Comparison of ENCODE assay signal across 9 mouse cellular contexts in the genomic region with DNA sequence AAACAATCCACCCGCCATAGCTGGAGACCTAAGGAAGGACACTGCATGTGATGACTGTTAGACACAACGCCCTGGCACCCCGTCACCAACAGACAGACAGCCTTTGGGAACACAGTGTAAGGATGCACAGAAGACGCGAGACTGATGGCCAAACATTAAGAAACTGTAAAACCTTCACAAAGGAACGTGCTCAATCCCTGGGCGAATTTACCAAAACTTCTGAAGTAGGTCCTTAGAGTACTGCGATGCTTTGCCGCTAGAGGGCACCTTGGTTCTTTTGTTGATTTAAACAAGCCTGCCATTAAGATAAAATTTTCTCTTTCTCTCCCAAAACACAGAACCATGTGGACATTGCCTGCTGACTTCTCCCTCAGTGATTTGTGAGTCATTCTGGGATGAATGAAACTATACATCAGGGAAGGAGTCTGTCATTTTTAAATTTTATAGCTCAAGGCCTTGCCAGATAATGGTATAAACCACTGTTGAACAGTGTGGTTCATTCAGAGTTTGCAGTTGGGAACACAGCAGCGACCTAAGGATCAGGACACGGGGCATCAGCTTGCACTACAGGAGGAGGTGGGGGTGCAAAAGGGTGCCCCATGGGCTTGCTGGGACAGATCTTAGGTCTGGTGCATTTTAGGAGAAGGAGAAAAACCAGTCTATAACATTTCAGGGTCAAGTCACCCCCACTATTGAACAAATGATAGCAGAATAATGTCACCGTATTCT. TPM values are rescaled to one million over a fixed set of nuclear protein-coding genes. Genes with fewer than 3 reads are reported as not detected.
A peak's percentile ranks its signal among the peaks of the same experiment; 100 is the strongest.
DNase-seq lines count a peak whose midpoint lies in the region; ATAC-seq and TF ChIP-seq lines count a peak whose summit lies in the region.
"Had no signal": no experiment of that assay in that cellular context is flagged by ENCODE, and none has a peak within 500 bp of the region (broad histone marks: within the 10 kb centered on the region; RNA-seq: fewer than 3 reads in every experiment).

No protein-coding gene starts in this region.

- peak; percentile 49 for DNase-seq in WW6 (ENCODE audit: low read depth, low spot score)
- peak; percentile 33 to 50 for DNase-seq in gastrocnemius, postnatal 36 days
- DNase-seq in kidney, postnatal 14 days: peak; percentile 63
- DNase-seq in lung, postnatal 10 days: peak; percentile 80
- DNase-seq in retina, adult 2 months (ENCODE audit: low read depth, low spot score): peak; percentile 49
- DNase-seq in urinary bladder, postnatal 25 days (ENCODE audit: low spot score): peak; percentile 68

- H3K27ac ChIP-seq in cortical plate, adult 2 months (ENCODE audit: insufficient read depth, low read length): no peak overlapping the region
- H3K27ac ChIP-seq: heart, embryonic 15.5 days had no signal

- ATAC-seq in CD4-positive, CD25-positive, alpha-beta regulatory T cell, adult 4 months: peak; percentile 88

- intact Hi-C loops in gastrocnemius, postnatal 36 days (cut with DNase I): no loop called here

- H3K4me3 ChIP-seq in cortical plate, adult 2 months (ENCODE audit: insufficient read depth, low read length): no peak overlapping the region
- H3K4me3 ChIP-seq: heart, embryonic 15.5 days had no signal

- peak; percentile 65 for TF ChIP-seq CTCF in cortical plate, adult 2 months (IDR thresholded peaks at IDR 0.05; ENCODE audit: extremely low read depth, insufficient read depth, low read length)

- no peak for TF ChIP-seq POLR2A in cortical plate, adult 2 months (IDR thresholded peaks at IDR 0.05; ENCODE audit: extremely low read depth, insufficient read depth, low read length)

- H3K4me1 ChIP-seq in cortical plate, adult 2 months (ENCODE audit: control insufficient read depth, insufficient read depth, low read length): no peaks in the 10 kb centered on the region
- H3K4me1 ChIP-seq: heart, embryonic 15.5 days had no signal

RNA-seq across cellular contexts. Expression of gene Hmgb2, which starts 28.6 kb away (rescaled TPM):
- 100 to 1,000 TPM; 214 to 242 TPM for polyA plus RNA-seq in CD4-positive, CD25-positive, alpha-beta regulatory T cell, adult 4 months (2017; shearing (Covaris generic))
- polyA plus RNA-seq in cortical plate, adult 2 months (2012; rRNA removed): 6.3 and 6.5 TPM in 2 replicates
- total RNA-seq in gastrocnemius, postnatal 36 days (2021): 1 to 10 TPM; 5.0 to 7.4 TPM

RNA-seq across cellular contexts. Expression of gene Sap30, which starts 52.6 kb away (rescaled TPM):
- under 1 TPM in 1 of 2 experiments, not detected in 1; 0.36 TPM for polyA plus RNA-seq in CD4-positive, CD25-positive, alpha-beta regulatory T cell, adult 4 months (2017; shearing (Covaris generic))
- 7.7 and 8.4 TPM in 2 replicates for polyA plus RNA-seq in cortical plate, adult 2 months (2012; rRNA removed)
- total RNA-seq in gastrocnemius, postnatal 36 days (2021): 10 to 100 TPM; 11.7 to 14.2 TPM

Comparison
In these comparisons a context has a peak if more than half of its experiments do, and no peak if none do; other contexts are left out.
1. RNA of gene Hmgb2, which starts 28.6 kb away (polyA plus RNA-seq): 214 to 242 TPM in CD4-positive, CD25-positive, alpha-beta regulatory T cell, adult 4 months; 6.3 to 6.5 TPM in cortical plate, adult 2 months; every median in the first group is over 10 times any median in the second.
2. Peak in every context shown above with its lines, with median percentiles within 50 percentile points of each other: DNase-seq.